Mouse (Mus musculus): ENCODE measurements around the gene Ctf2. TPM values are rescaled to one million over a fixed set of nuclear protein-coding genes. Genes with fewer than 3 reads are reported as not detected.

The Ctf2 gene
- total and polyA plus RNA-seq, 2 experiments from 2014 or later, result not detected

GRCm38 (mm10) chr7:127718339-127718738 lies 13.6 kb downstream of the Ctf2 start:
- 85% methylated on average over 6 of the region's 6 CpGs for WGBS
- no peaks in the 10 kb centered on the region for H3K36me3 ChIP-seq (ENCODE audit: insufficient read depth, low read length)
- TF ChIP-seq CTCF (IDR thresholded peaks at IDR 0.05; ENCODE audit: low read depth), result no peak
- no peak overlapping the region for H3K4me2 ChIP-seq (ENCODE audit: low read depth, low read length)
- no peaks in the 10 kb centered on the region for H3K4me1 ChIP-seq (ENCODE audit: insufficient read depth, low read length)
- H3K4me3 ChIP-seq (ENCODE audit: low read length), result no peak overlapping the region
- H3K27ac ChIP-seq, result no peak overlapping the region
- no peak for ATAC-seq
- no peak overlapping the region for H3K9ac ChIP-seq (replicated peaks; ENCODE audit: low read length)
- DNase-seq (ENCODE audit: low spot score), result no peak
- no peaks in the 10 kb centered on the region for H3K27me3 ChIP-seq (ENCODE audit: insufficient read depth, low read length)
- no peaks in the 10 kb centered on the region for H3K9me3 ChIP-seq (ENCODE audit: low read length)

GRCm38 (mm10) chr7:127716992-127717391 lies 15.0 kb downstream of the Ctf2 start:
- 0 out of 2 replicates have a peak, but pooled peaks have one; percentile 3 for TF ChIP-seq CTCF (IDR thresholded peaks at IDR 0.05; ENCODE audit: low read depth)
- Histone ChIP-seq H3K4me2 (ENCODE audit: low read depth, low read length) (peak overlapping the region; percentile 64), H3K27ac (peak overlapping the region; percentile 46; the same call in 1 of the 2 replicates), H3K9me3 (ENCODE audit: low read length) (no peaks in the 10 kb centered on the region), H3K4me3 (ENCODE audit: low read length) (peak overlapping the region; percentile 38), H3K36me3 (ENCODE audit: insufficient read depth, low read length) (no peaks in the 10 kb centered on the region), H3K9ac (replicated peaks; ENCODE audit: low read length) (peak overlapping the region; percentile 66), H3K4me1 (ENCODE audit: insufficient read depth, low read length) (peaks cover 7% of the 10 kb centered on the region), H3K27me3 (ENCODE audit: insufficient read depth, low read length) (no peaks in the 10 kb centered on the region)
- 4% methylated on average over 33 of the region's 41 CpGs for WGBS
- DNase-seq (ENCODE audit: low spot score) (peak; percentile 66), ATAC-seq (peak; percentile 71)

GRCm38 (mm10) chr7:127714816-127715215 lies 17.1 kb downstream of the Ctf2 start:
- 84% methylated on average over 4 of the region's 4 CpGs for WGBS
- Histone ChIP-seq H3K27ac (no peak overlapping the region), H3K9ac (replicated peaks; ENCODE audit: low read length) (no peak overlapping the region), H3K4me3 (ENCODE audit: low read length) (no peak overlapping the region), H3K4me2 (ENCODE audit: low read depth, low read length) (no peak overlapping the region), H3K27me3 (ENCODE audit: insufficient read depth, low read length) (no peaks in the 10 kb centered on the region), H3K36me3 (ENCODE audit: insufficient read depth, low read length) (no peaks in the 10 kb centered on the region), H3K9me3 (ENCODE audit: low read length) (no peaks in the 10 kb centered on the region), H3K4me1 (ENCODE audit: insufficient read depth, low read length) (peaks cover 7% of the 10 kb centered on the region)
- ATAC-seq, result no peak
- no peak for TF ChIP-seq CTCF (IDR thresholded peaks at IDR 0.05; ENCODE audit: low read depth)
- DNase-seq (ENCODE audit: low spot score), result no peak

GRCm38 (mm10) chr7:127712461-127713385 lies 19.2 kb downstream of the Ctf2 start, which contains the start of gene Ctf1:
TSS of gene Ctf1 (plus strand) at chr7:127712736.
- H3K9me3 ChIP-seq (ENCODE audit: low read length), result no peaks in the 10 kb centered on the region
- TF ChIP-seq CTCF (IDR thresholded peaks at IDR 0.05; ENCODE audit: low read depth), result no peak
- peak within 1 kb of the TSS; percentile 57 for H3K4me2 ChIP-seq (ENCODE audit: low read depth, low read length)
- 2% methylated on average over 28 of the region's 28 CpGs for WGBS
- ATAC-seq (peak; percentile 63; the same call in 1 of the 2 replicates), DNase-seq (ENCODE audit: low spot score) (peak; percentile 90)
- no peak within 1 kb of the TSS for H3K9ac ChIP-seq (replicated peaks; ENCODE audit: low read length)
- H3K4me3 ChIP-seq (ENCODE audit: low read length), result peak within 1 kb of the TSS; percentile 24
- H3K27ac ChIP-seq, result peak within 1 kb of the TSS; percentile 68; the same call in 1 of the 2 replicates
- H3K36me3 ChIP-seq (ENCODE audit: insufficient read depth, low read length), result no peaks in the 10 kb centered on the region
- H3K27me3 ChIP-seq (ENCODE audit: insufficient read depth, low read length), result no peaks in the 10 kb centered on the region
- H3K4me1 ChIP-seq (ENCODE audit: insufficient read depth, low read length), result peaks cover 10% of the 10 kb centered on the region

GRCm38 (mm10) chr7:127711456-127711855 lies 20.5 kb downstream of the Ctf2 start:
- Histone ChIP-seq H3K4me2 (ENCODE audit: low read depth, low read length) (no peak overlapping the region), H3K27me3 (ENCODE audit: insufficient read depth, low read length) (no peaks in the 10 kb centered on the region), H3K9ac (replicated peaks; ENCODE audit: low read length) (no peak overlapping the region), H3K9me3 (ENCODE audit: low read length) (no peaks in the 10 kb centered on the region), H3K4me3 (ENCODE audit: low read length) (no peak overlapping the region), H3K27ac (no peak overlapping the region), H3K4me1 (ENCODE audit: insufficient read depth, low read length) (peaks cover 15% of the 10 kb centered on the region), H3K36me3 (ENCODE audit: insufficient read depth, low read length) (peaks cover 2% of the 10 kb centered on the region; the same call in 1 of the 2 replicates)
- ATAC-seq (no peak), DNase-seq (ENCODE audit: low spot score) (peak; percentile 18)
- no peak for TF ChIP-seq CTCF (IDR thresholded peaks at IDR 0.05; ENCODE audit: low read depth)
- WGBS, result 82% methylated on average over 3 of the region's 3 CpGs

GRCm38 (mm10) chr7:127711031-127711430 lies 20.9 kb downstream of the Ctf2 start:
- Histone ChIP-seq H3K4me1 (ENCODE audit: insufficient read depth, low read length) (peaks cover 15% of the 10 kb centered on the region), H3K36me3 (ENCODE audit: insufficient read depth, low read length) (peaks cover 5% of the 10 kb centered on the region; the same call in 1 of the 2 replicates), H3K9ac (replicated peaks; ENCODE audit: low read length) (no peak overlapping the region), H3K27me3 (ENCODE audit: insufficient read depth, low read length) (no peaks in the 10 kb centered on the region), H3K4me3 (ENCODE audit: low read length) (no peak overlapping the region), H3K4me2 (ENCODE audit: low read depth, low read length) (no peak overlapping the region), H3K9me3 (ENCODE audit: low read length) (no peaks in the 10 kb centered on the region), H3K27ac (no peak overlapping the region)
- ATAC-seq (no peak), DNase-seq (ENCODE audit: low spot score) (no peak)
- no peak for TF ChIP-seq CTCF (IDR thresholded peaks at IDR 0.05; ENCODE audit: low read depth)
- WGBS, result 91% methylated on average over 3 of the region's 3 CpGs
